Mouse (Mus musculus) intestine, embryonic 14.5 days (tissue): ENCODE data around the gene Srgn. TPM values are rescaled to one million over a fixed set of nuclear protein-coding genes. Genes with fewer than 3 reads are reported as not detected.
A peak's percentile ranks its signal among the peaks of the same experiment; 100 is the strongest.

ENCODE experiments used
- ATAC-seq: fragments of 200-750 bp; cut with Nextera tagmentation; replicated peaks from 2 replicates; pipeline ENCODE4 v1.8.0; 2017; ENCODE audit warnings: low read depth, moderate number of reproducible peaks, moderate TSS enrichment, moderate library complexity; ENCODE audit not compliant: low FRiP score, low TSS enrichment
- DNase-seq: peaks from one replicate; pipeline ENCODE4 v3.0.0-alpha.2; 2018; ENCODE audit warnings: low spot score
- H3K27ac ChIP-seq: fragments of 300-500 bp; sonication (generic); 2 replicates; pipeline ENCODE4 v1.5.1; 2014; ENCODE audit warnings: low read depth, mild to moderate bottlenecking, control low read depth
- H3K27me3 ChIP-seq: fragments of 300-500 bp; sonication (generic); replicated peaks from 2 replicates; pipeline ENCODE4 v1.6.1; 2014; ENCODE audit warnings: low read length, control low read depth; ENCODE audit not compliant: control insufficient read depth, insufficient read depth
- H3K36me3 ChIP-seq: fragments of 300-500 bp; sonication (generic); 2 replicates; pipeline ENCODE4 v1.6.1; 2014; ENCODE audit warnings: low read length, control low read depth; ENCODE audit not compliant: control insufficient read depth, insufficient read depth
- H3K4me1 ChIP-seq: fragments of 300-500 bp; sonication (generic); replicated peaks from 2 replicates; pipeline ENCODE4 v1.6.1; 2014; ENCODE audit warnings: low read length, control low read depth, mixed read lengths; ENCODE audit not compliant: control insufficient read depth, insufficient read depth
- H3K4me2 ChIP-seq: fragments of 300-500 bp; sonication (generic); 2 replicates; pipeline ENCODE4 v1.6.1; 2014; ENCODE audit warnings: low read length
- H3K4me3 ChIP-seq: fragments of 300-500 bp; sonication (generic); 2 replicates; pipeline ENCODE4 v1.5.1; 2014; ENCODE audit warnings: low read depth, low read length, control low read depth, mixed read lengths
- H3K9ac ChIP-seq: fragments of 300-500 bp; sonication (generic); 2 replicates; pipeline ENCODE4 v1.6.1; 2014; ENCODE audit warnings: mild to moderate bottlenecking, low read length
- H3K9me3 ChIP-seq: fragments of 300-500 bp; sonication (generic); 2 replicates; pipeline ENCODE4 v1.6.1; 2016; ENCODE audit warnings: low read length, control low read depth; ENCODE audit not compliant: control insufficient read depth
- WGBS: fragments of 180-500 bp; shearing (Covaris S2); extraction: QIAGEN DNeasy Blood & Tissue Kit; methylation state at CpG from one replicate; pipeline ENCODE4 v1.1.7; 2014; 5-methylcytosine and 5-hydroxymethylcytosine counted together
- polyA plus RNA-seq: library from polyadenylated mRNA; unstranded; fragments of >200 nt; fragmentation: Nextera tagmentation; extraction: Ambion mirVana; gene quantifications from 2 replicates; pipeline ENCODE4 v1.2.1, GENCODE M21; 2014

Srgn gene
- polyA plus RNA-seq, 1 experiment from 2014 or later: 11.8 TPM

DNA sequence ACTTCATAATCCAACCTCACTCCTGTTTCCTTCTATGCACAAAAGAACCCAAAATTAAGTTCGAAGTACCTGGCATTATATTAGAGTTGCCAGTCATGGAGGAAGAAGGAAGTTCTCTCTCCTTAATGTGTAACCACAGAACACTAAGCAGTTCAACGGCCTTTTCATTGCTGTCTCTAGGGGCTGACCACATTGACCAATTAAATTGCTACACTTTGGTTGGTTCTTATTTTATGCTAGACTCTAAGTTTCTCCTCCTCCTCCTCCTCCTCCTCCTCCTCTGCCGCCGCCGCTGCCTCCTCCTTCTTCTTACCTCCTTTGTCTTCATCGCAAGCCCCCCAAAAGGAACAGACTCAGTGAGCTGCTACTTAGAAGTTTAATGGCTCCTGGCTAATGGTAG lies 15.7 kb downstream of the Srgn start:
- 90% methylated on average over 6 of the region's 6 CpGs for WGBS
- H3K36me3 ChIP-seq: no peaks in the 10 kb centered on the region
- H3K27ac ChIP-seq: no peak overlapping the region
- DNase-seq: no peak
- peaks cover 4% of the 10 kb centered on the region; the same call in 1 of the 2 replicates for H3K27me3 ChIP-seq
- no peak overlapping the region for H3K4me2 ChIP-seq
- no peak overlapping the region for H3K9ac ChIP-seq
- H3K9me3 ChIP-seq: no peaks in the 10 kb centered on the region
- no peak for ATAC-seq
- no peak overlapping the region for H3K4me3 ChIP-seq
- H3K4me1 ChIP-seq: peaks cover 7% of the 10 kb centered on the region; the same call in 1 of the 2 replicates

DNA sequence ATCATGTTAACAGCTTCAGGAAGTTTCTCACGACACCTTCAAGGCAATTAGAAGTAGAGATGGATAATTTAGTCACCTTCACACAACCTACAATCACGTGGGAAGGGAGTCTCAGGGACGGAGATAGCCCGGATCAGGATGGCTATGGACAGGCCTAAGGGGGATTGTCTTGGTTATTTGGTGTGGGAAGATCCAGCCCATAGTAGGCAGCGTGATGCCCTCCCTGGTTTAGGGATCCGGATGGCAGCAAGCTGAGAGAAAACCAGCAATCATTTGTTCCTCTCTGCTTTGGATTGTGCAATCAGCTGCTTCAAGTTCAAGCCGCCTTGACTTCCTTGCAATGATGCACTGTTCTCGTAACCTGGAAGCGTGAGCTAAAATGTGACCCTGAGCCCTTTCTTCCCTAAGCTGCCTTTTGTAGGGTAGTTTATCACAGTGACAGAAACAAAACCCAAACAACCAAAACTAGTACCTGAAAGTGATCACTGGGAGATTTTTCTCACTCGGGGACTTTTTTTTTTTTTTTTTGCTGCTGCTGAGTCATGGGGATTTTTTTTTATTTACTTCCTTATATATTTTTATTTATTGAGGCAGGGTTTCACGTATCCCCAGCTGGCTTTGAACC lies 18.1 kb downstream of the Srgn start:
- Histone ChIP-seq H3K36me3 (no peaks in the 10 kb centered on the region), H3K27me3 (peaks cover 4% of the 10 kb centered on the region; the same call in 1 of the 2 replicates), H3K4me2 (no peak overlapping the region), H3K27ac (no peak overlapping the region), H3K4me1 (peaks cover 7% of the 10 kb centered on the region; the same call in 1 of the 2 replicates), H3K4me3 (no peak overlapping the region), H3K9ac (no peak overlapping the region), H3K9me3 (no peaks in the 10 kb centered on the region)
- 62% methylated on average over 11 of the region's 11 CpGs for WGBS
- ATAC-seq (no peak), DNase-seq (no peak)

- DNase-seq (no peak), ATAC-seq (no peak)
- 3% methylated on average over 11 of the region's 11 CpGs for WGBS
- peak overlapping the region; percentile 58 for H3K4me2 ChIP-seq
- no peaks in the 10 kb centered on the region for H3K36me3 ChIP-seq
- H3K9me3 ChIP-seq: no peaks in the 10 kb centered on the region
- H3K4me1 ChIP-seq: peaks cover 7% of the 10 kb centered on the region; the same call in 1 of the 2 replicates
- peaks cover 4% of the 10 kb centered on the region; the same call in 1 of the 2 replicates for H3K27me3 ChIP-seq
- H3K27ac ChIP-seq: peak overlapping the region; percentile 22; the same call in 1 of the 2 replicates
- H3K4me3 ChIP-seq: peak overlapping the region; percentile 27
- H3K9ac ChIP-seq: peak overlapping the region; percentile 11; the same call in 1 of the 2 replicates
Measured at GRCm38 (mm10) chr10:62508459-62508858, 18.8 kb downstream of the Srgn start.

DNA sequence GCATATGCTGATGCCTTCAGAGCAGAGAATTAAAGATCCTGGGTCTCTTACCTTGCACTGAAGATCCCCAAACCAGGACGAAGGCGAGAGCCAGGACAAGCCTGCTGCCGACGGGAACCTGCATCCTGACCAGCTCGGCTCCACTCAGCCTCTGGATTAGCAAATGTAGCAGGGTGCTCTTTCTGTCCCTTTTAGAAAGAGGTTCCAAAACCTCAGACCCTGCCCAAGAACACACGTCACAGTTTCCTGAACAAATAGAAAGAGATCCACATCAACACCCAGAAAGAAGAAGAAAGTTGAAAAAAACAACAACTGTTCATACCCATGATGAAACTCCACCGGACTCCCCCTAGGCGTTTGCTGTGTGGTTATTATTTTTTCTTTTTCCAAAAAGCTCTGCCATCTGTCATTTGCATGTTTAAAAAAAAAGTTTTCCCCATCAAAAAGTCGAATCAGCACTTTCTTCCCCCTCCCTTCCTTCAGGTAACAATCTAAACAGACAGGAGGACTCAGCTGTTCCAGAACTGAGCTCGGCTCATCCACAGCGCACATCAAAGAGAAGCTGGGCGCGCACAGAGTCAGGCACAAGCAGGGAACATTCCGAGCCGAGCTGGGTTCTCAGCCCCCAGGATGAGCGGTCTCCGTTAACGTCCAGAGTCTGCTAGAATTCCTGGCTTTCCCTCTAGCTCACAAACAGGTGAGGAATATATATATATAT lies 19.5 kb downstream of the Srgn start:
- peaks cover 4% of the 10 kb centered on the region; the same call in 1 of the 2 replicates for H3K27me3 ChIP-seq
- ATAC-seq (no peak), DNase-seq (no peak)
- H3K36me3 ChIP-seq: no peaks in the 10 kb centered on the region
- no peaks in the 10 kb centered on the region for H3K9me3 ChIP-seq
- WGBS: 14% methylated on average over 18 of the region's 18 CpGs
- peak overlapping the region; percentile 11; the same call in 1 of the 2 replicates for H3K9ac ChIP-seq
- no peak overlapping the region for H3K27ac ChIP-seq
- peaks cover 7% of the 10 kb centered on the region; the same call in 1 of the 2 replicates for H3K4me1 ChIP-seq
- peak overlapping the region; percentile 27 for H3K4me3 ChIP-seq
- H3K4me2 ChIP-seq: peak overlapping the region; percentile 58

GRCm38 (mm10) chr10:62507071-62507470 lies 20.2 kb downstream of the Srgn start:
- DNase-seq (no peak), ATAC-seq (no peak)
- no peak overlapping the region for H3K27ac ChIP-seq
- H3K4me3 ChIP-seq: no peak overlapping the region
- H3K4me2 ChIP-seq: no peak overlapping the region
- peaks cover 7% of the 10 kb centered on the region; the same call in 1 of the 2 replicates for H3K4me1 ChIP-seq
- 92% methylated on average over 4 of the region's 4 CpGs for WGBS
- H3K9me3 ChIP-seq: no peaks in the 10 kb centered on the region
- H3K9ac ChIP-seq: no peak overlapping the region
- no peaks in the 10 kb centered on the region for H3K36me3 ChIP-seq
- peaks cover 4% of the 10 kb centered on the region; the same call in 1 of the 2 replicates for H3K27me3 ChIP-seq

- H3K4me2 ChIP-seq: no peak overlapping the region
- H3K27ac ChIP-seq: no peak overlapping the region
- no peaks in the 10 kb centered on the region for H3K36me3 ChIP-seq
- 77% methylated on average over 17 of the region's 17 CpGs for WGBS
- peaks cover 7% of the 10 kb centered on the region; the same call in 1 of the 2 replicates for H3K4me1 ChIP-seq
- ATAC-seq: no peak
- no peak overlapping the region for H3K9ac ChIP-seq
- DNase-seq: no peak
- H3K4me3 ChIP-seq: no peak overlapping the region
- H3K9me3 ChIP-seq: no peaks in the 10 kb centered on the region
- peaks cover 4% of the 10 kb centered on the region; the same call in 1 of the 2 replicates for H3K27me3 ChIP-seq
Measured at GRCm38 (mm10) chr10:62506019-62506556, 21.2 kb downstream of the Srgn start.

DNA sequence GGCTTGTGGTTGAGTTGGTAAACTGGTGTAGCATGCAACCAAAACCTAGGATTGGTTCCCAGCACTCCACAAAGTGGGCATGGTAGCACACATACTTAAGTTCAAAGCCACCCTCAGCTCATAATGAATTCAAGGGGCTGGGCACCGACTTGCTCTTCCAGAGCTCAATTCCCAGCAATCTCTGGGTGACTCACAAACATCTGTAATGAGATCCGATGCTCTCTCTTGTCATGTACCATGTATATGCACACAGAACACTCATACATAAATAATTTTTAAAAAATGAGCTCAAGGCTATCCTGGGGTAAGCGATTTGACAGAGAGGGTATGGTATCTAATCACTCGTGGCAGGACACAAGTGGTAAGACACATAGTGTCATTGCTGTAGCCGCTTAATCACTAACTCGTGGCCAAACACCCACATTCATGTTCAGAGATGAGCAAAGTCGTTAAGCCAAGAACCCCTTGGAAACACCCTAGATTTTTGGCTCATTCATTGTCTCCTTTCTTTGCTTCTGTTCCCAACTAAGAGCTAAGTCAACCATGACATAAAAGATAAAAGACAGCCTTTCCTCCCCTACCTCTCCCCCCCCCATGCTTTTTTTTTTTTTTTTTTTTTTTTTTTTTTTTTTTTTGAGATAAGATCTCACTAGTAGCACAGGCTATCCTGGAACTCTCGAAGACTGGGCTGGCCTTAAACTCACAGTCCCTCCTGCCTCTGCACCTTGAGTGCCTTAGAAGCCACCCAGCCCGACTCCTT lies 21.8 kb downstream of the Srgn start:
- Histone ChIP-seq H3K9ac (no peak overlapping the region), H3K4me1 (peaks cover 7% of the 10 kb centered on the region; the same call in 1 of the 2 replicates), H3K36me3 (no peaks in the 10 kb centered on the region), H3K27me3 (peaks cover 4% of the 10 kb centered on the region; the same call in 1 of the 2 replicates), H3K9me3 (no peaks in the 10 kb centered on the region), H3K27ac (no peak overlapping the region), H3K4me2 (no peak overlapping the region), H3K4me3 (no peak overlapping the region)
- ATAC-seq (no peak), DNase-seq (no peak)
- WGBS: 82% methylated on average over 9 of the region's 9 CpGs
